Mouse (Mus musculus) adrenal gland, postnatal 14 days (tissue): ENCODE results near the gene Sh2d4b. TPM values are rescaled to one million over a fixed set of nuclear protein-coding genes. Genes with fewer than 3 reads are reported as not detected.

Experiments
- DNase-seq: peaks from one replicate; pipeline ENCODE4 v3.0.0; 2021; ENCODE audit warnings: mixed read lengths
- total RNA-seq: library from RNA; stranded (reverse); gene quantifications from 2 replicates; pipeline ENCODE4 v1.2.3, GENCODE M21; 2021

Sh2d4b gene
- total RNA-seq, 1 experiment from 2014 or later: 1.4 TPM

DNA sequence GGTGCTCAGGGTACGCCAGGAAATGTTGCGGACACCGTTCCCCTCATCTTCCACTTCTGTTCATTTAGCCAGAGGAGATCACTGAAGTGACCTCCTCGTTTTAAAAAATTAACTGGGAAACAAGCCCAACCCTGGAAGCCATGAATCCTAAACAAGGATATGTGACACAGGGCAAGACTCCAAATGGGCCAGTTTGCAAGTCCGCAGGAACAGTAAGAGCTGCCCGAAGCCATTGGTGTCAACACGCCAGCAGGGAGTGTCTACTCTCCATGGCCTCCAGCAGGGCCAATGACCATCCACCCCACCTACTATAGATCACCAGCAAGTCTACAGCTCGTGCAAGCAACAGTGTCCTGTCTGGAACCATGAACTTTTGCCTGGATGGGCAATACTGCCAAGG, 12.7 kb upstream of the Sh2d4b start:
- no peak for DNase-seq

DNA sequence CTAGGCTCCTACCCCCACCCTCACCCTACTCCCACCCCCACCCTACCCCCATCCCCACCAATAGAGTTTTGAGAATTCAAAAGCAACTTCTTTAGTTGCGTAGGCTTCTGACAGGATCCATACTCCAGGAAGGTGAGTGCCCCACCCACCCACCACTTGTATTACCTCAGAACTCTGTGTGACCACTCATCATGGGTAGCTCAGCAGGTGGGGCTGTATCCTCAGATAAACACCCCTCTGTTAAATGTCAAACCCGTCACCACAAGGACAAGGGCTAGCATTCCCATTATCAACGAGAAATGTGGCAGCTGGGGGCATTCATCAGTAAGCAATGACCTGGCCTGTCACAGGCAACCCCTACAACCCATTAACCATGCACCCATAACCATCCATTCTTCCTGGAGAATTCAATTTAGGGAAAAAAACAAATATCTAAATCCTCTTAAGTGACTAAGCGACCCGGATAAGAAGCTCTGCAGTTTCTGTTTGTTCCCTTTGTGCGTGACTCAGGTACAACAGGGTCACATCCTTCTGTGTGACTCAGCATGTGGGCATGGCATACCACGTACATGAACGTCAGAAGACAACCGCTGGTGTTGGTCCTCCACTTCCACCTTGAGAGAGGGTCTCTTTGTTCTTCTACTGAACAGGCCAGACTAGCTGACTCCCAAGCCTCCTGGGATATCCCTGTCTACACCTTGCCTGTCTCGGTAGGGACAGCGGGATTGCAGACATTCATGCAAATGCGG, 9.4 kb upstream of the Sh2d4b start:
- peak; percentile 56 for DNase-seq

DNA sequence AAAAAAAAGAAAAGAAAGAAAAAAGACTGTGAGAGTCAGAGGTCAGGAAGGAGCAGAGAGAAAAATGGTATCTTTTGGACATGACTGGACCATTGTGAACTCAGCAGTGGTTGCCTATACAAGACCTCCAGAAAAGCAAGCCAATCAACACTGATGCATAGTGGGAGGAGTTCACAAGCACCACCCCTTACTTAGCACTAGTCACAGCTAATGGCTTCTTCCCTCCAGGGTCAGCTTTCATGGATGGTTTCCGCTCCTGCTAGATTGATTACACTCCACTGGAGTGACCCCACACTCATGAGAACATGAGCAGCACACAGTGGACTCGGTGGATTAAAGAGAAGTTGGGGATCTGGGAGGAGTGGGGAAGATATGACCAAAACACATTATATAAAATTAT, 7.2 kb upstream of the Sh2d4b start:
- DNase-seq: no peak

DNA sequence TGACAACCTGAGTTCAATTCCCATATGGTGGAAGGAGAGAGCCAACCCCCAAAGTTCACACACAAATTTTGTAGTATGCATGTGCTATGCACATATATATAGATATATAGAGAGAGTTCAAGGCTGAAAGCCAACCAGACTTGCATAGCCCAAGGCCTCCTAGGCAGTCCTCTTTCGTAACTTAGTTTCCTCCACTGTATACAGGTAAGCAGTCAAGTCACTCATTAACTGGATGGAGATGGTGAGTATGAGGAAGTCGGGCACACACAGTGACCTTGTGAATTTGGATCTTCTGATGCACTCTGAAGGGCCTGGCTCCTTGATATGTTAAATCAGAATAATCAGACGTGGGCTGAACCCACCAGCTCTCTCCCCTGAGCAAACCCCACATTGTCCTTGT, 4.8 kb upstream of the Sh2d4b start:
- DNase-seq: no peak

DNA sequence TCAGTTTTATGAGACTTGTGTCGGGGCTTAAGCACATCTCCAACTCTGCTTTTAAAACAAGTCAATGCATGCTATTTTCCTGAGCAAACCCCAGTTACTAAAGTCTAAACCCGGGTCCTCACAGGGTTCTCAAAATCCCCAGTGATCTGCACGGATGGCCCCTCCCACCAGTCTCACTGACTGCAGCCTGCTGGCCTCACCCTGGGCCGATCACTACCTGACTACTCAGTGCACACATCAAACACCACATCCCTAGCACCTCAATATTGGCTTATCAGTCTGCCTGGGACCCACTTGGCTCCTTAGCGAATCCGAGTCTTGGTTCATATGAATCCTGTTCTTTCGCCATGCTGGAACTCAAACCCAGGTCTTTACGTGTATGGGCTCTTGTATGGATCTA, 2.6 kb upstream of the Sh2d4b start:
- no peak for DNase-seq

DNA sequence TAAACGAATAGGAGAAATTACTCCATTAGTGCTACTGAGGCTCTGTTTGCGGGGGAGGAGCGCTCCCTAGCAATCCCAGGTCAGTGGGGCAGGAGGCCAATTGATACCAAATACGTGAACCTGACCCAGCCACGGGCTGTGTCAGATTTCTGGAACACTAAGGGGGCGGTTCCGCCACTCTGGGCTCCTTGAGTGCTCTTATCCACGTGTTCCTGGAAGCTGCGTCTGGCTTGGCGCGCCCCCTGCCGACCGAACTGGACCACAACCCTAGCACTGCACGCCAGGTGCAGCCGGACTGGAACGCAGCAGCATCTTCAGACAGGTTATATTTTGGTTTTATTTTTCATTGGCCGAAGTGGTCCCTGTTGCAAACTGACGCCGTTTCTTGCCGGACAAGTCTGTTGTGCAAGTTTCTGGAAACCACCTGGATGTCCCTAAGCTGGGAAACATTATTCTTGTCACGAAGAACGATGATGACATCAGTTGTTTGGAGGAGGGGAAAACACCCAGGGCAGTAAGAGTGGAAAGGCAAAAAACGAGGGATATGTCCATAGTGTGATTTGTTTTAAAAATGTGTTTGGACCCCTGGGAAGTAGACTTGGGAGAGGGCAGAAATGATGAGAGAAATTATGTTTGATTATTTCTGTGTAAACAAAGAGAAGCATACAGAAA, 1.6 kb upstream of the Sh2d4b start:
- peak; percentile 89 for DNase-seq

DNA sequence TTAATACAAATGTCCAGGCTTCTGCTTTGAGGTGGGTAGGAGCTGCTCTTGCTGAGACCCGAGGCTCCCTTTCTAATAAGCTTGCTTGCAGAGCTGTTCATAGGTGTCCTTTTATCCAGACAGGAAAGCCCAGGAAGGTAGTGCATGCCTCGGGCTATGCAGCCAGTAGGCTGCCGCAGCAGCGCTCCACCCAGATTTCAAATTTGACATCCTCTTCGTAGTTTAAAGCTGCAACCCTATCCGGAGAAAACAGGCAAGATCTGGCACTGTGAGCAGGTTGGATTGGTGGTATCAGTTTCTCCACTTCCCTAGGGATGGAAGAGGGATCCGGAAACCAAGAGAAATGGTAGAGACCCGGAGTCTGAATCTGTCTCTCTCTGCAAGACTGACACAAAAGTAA, 818 bp upstream of the Sh2d4b start:
- DNase-seq: no peak

DNA sequence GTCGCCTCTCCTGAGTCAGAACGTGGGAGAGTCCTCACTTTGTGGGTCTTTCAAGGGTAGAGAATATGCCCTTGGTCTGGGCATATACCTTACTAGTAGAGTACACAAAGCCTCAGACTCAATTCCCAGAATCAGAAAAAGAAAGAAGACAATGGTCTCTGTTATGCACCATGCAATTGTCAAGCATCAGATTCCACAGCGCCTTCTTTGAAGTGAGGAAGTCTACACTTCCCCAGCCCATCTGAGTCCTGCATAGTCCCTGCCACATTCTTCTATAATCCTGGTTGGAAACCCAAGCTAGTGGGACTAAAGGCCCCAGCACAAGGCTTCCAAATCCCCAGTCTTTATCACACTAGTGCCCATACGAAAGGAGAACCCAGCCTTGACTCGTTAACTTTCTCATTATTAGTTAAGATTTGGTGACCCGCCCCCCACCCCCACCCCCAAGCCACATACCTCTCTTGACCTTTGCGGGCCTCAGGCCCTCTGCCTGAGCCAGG, 690 bp downstream of the Sh2d4b start:
- DNase-seq: no peak

DNA sequence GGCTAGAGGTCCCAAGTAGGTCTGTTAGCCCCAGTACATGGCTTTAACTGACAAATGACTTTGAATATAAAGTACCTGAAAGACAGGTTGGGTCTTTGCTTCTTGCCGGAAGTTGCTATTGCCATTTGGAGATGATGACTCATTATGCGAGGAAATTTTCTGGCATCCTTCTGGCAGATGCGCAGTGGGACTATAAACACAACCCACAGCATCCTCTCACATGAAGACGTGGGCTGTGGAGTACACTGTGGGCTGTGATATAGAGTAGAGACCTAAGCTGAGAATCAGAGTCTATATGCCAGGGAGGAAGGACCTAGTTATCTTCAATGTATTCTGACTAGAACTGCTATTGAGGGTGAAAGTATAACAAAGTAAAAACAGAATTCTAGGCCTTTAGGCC, 1.6 kb downstream of the Sh2d4b start:
- DNase-seq: no peak

DNA sequence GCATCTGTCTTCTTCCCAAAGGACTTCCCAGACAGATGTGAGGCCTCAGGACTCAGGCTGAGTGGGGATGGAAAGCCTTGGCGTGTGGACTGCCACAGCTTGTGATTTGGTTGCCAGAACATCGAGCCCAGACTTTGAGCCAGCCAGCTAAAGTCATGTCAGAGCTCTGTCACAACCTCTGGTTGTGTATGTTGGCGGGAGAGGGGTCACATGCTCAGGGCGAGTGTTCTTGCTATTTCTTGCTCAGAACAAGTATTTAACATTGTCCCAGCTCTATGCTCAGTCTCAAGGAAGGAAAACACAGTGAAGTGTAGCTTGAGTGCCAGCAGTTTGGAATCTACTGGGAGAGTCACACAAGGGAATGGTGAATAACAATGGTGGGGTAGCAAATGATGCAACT, 3.4 kb downstream of the Sh2d4b start:
- DNase-seq: peak; percentile 44

DNA sequence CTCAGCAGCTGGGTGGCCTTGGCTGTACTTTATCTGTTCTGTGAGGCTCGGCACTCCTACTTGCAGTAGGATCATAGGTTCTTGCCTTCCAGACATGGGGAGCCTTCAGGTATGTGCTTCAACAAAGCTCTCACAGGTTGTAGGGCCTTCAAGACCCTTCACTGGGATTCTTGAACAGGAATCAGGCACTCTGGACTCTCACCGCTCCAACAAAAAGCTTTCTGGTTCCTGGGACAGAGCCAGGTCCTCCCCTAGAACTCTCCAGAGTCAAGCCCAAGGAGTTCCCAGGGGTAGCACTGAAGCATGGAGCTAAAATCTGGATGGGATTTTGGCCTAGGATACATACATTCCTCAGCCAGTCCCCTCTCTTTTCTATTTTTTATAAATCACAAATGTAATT, 3.9 kb downstream of the Sh2d4b start:
- no peak for DNase-seq

DNA sequence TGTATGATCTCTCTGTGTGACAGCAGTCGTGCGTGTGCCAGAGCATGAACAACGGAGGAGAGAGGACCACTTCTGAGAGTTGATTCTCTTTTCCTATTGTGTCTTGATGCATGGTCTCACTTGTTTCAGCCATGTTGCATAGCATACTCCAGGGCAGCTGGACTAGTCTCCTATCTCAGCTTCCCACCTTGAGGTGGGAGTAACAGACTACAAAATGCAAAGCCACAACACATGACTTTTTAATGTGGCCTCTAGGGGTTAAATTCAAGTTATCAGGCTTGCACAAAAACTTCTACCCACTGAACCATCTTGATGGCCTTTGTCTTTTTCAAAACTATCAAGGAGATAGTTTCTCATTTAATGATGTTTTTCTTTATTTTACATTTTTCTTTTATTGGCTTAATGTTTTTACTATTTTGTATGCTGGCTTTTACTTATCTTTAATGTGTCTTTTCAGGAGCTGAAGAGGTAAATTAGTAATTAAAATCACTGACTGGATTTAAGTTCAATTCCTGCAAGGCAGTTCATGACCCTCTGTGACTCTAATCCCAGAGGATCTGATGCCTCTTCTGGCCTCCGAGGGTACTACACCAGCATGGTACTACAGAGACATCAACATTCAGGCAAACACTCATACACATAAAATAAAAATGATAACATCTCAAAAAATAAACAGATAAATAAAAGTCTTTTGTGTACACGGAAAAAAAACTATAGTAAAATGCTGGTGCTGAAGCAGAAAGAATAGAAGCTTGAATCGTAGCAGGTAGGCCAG, 6.5 kb downstream of the Sh2d4b start:
- no peak for DNase-seq

DNA sequence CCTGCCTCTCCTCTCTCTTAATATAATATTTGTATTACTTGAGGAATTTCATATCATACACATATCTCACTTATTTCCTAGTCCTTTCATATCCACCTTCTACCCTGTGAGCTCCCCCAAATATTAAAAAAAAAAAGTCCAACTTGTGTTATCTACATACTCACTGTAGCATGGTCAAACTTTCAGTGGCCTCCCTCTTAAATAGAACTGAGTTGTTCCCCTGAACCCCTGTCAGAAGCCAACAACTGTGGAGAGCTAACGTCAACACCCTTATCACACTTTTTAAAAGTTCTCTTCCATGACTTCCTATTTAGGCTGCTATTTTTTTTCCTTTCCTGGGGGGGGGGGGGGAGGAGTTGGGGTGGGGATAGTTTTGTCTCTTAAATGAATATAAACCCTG, 7.3 kb downstream of the Sh2d4b start:
- DNase-seq: no peak

DNA sequence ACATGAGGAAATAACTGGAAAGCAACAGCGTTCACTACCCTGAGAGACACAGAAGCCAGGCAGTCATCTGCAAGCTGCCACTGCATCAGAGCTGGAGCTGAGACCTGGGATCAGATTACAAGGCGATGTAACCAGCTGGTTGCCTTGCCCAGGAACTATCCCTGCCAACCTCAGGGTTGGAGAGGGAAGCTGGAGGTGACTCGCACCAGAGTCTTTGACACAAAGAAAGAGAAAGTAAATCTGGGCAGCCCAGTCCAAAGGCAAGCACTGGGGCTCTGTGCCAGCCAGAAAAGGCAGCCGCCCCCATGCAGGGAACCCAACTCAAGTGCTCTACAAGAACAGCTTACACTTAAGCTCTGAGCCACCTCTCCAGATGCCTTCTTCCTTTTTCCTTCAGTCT, 7.8 kb downstream of the Sh2d4b start:
- DNase-seq: peak; percentile 27

DNA sequence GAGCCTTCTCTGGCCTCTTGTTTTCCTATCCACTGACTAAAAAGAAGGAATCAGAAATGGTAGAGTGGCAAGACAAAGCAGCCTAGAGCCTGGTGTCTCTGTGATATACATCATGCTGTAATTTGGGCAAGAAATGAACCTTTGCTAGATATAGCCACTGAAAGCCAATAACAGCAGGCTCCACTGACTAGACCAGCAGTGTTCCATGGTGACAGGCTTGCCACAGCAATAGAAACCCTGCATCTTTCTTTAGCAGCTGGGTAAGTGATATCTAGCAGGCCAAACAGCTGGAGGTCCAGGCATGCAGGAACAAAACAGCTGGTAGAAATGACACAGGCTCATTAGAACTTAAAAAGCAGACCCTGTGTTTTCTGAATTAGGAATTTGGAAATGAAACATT, 18.5 kb downstream of the Sh2d4b start:
- DNase-seq: no peak

DNA sequence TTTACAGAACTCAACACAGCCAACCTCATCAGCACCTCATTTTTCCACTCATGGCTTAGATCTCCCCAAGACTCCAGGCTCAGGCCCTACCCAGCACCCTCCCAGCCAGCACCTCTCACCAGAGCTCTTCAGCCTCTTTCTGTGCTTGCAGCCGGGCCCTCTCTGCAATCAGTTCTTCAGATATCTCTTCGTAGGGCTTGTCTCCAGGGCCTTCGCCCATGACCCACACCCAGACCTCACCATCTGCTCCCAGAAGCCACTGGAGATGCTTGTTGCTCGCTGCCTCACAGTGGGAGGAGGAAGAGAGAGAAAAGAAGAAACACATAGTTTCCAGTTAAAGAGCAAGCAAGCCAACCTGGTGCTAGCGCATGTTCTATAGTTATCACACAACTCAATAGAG, 19.1 kb downstream of the Sh2d4b start:
- no peak for DNase-seq

DNA sequence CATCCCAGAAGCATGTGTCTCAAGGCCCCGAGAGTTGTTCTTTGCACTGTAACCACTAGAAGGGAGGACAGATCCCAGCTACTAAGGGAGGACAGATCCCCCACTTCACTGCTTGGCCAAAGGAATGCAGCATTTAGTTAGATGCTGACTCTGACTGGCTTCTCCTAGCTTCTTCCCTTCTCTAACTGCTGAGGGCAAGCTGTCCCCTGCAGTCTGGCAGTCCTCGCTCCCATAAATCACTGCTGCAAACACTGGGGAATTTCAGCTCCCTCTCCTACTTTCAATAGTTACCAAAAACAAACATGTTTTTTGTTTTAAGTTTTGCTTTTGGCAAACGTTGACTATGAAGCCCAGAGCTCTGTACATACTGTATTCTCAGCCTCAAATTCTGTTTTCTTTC, 22.5 kb downstream of the Sh2d4b start:
- DNase-seq: peak; percentile 40

DNA sequence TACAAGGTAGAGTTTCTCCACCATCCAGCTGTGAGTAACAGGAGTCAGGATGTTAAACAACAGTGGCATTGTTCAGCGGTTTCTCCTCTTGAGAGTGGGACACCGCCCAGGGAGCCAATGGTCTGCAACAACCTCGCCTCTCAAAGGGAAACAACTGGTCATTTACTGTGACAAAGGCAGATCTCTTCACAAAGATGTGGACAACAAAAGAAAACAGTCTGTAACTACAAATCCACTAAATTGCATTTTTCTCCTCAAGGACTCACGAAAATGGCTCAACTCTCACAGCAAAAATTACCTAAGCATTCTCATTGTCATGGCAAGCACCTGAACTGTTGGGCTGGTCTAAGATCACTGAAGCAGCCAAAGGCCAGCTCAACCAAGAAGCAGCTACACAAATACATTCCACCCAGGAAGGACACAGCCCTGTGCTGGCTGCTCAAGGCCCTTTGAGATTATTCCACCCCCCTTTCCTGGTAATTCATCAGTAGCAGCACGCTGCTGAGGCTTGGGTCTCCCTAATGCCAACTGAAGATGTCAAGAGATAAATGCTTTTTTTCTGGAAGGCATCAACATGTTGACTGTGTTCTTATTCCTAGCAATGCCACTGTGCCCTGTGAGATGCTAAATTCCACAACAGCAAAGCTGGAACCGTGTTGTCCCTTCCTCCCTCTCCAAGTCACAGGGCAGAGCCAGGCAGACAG, 28.1 kb downstream of the Sh2d4b start:
- no peak for DNase-seq

DNA sequence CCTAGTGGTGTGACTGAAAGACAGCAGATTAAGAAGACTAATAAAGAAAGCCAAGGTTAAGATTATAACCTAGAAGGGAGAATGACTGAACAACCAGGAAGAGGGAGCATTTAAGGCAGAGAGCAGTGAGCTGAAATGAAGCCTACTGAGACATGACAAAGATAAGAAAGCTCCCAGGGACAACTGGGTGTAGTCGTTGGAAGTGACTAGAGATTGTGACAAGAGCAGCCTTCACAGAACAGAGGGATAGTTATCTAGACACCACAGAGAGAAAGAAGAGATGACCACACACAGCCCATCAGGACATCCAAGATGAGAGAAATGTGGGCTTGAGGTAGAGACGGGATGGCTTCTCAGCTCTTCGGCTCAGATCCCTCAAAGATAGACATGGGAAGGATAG, 29.4 kb downstream of the Sh2d4b start:
- no peak for DNase-seq

DNA sequence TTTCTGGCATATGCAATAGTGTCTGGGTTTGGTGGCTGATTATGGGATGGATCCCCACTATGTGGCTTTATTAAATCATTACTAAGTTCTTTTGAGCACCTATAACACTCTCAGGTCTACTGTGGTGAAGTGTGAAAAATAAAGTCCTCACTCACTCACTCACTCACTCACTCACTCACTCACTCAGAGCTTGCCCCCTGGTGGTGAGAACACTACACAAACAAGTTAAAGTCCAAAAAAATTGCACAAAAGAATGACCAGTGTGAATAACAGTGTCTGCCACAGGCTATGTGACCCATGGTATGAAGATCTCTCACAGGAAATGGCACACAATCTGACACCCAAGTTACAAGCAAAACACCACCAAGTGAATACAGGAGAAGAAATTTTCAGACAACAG, 30.0 kb downstream of the Sh2d4b start:
- no peak for DNase-seq

DNA sequence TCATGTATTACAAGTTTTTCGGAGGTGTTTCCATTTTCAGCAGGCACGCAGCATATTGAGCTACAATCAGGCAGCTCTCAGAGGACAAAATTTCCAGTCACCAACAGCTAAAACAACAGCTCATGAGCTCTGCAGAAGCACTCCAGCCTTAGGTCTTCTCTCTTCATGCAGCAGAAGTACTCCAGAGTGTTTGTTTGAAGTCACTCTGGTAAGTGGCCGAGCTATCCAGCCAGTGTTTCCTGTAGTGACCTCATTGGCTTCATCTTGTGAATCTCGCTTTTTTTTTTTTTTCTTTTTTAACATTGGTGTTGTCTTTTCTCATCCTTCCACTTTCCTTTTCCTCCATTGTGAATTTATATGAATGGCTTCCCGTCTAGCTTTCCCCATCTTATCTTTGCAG, 40.1 kb downstream of the Sh2d4b start:
- no peak for DNase-seq

DNA sequence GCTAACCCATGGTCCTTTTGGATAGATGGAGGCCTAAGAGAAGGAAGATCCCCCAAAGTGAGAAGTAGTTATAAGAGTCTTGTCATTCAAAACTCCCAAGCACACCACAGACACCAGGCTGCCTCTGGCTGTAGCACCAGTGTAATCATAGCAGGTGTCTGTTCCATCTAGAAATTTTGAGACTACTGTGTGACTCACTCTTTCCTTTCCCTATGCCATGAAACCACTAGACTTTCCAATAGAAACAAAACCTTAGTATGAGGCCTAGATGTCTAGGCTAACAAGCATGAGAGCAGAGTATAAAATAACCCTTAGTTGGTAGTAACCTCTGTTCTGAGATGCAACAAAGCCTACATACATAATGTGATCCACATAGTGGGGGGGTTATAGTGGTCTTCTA, 55.7 kb downstream of the Sh2d4b start:
- no peak for DNase-seq

DNA sequence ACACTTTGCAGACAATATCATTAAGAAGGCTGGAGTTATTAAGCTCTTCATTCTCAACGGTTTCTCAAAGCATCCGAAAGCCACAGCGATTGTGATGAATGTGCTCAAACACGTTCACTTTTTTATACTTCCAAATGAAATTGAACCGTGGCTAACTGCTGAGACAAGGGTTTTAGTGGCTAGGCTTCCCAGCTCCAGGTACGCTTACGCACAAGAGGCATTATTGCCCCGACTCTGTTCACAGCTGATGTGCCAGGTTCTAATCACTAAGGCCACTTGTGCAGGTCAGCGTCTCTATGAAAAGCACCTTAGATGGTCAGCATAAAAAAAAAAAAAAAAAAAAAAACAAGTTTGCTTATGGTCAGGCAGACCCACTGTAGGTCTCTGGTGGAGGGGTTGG, 62.6 kb downstream of the Sh2d4b start:
- no peak for DNase-seq
